ENCODE assay signal across 13 mouse cellular contexts in the genomic region with DNA sequence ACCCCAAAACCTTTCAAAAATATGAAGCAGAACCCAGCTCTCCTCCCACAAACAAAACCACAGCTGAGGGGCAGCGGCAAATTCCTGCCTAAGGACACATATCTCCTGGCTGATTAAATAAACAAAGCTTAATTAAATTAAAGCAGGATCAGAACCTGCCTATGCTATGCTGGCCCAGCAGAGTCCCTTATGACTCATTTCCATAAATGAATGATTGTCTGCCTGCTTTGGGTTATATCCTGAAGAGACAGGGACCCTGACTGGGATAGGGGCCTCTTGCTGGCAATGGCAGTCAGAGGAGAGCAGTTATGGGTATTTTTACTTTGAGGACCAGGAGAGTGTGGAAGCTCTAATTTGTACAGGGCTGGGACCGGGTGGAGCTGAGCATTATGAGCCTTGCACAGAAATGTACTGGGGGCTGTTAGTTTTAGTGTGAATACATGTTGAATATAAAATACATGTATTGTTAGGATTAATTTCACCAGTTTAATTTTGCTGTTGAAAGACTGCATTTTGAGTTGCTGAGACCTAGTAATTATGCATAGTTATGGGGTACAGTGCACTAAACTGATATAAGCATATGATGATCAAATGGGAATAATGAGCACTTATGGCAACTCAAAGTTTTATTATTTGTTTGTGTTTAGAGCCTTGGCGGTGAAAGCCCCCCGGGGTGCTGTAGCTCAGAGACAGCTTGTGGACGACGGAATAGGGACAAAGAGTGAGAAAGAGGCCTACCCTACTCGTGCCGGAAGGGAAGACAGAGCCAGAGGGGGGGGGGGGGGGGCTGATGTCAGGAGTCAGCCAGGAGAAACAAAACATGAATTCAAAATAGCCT.
DNase-seq lines count a peak whose midpoint lies in the region; ATAC-seq and TF ChIP-seq lines count a peak whose summit lies in the region.
"Had no signal": no experiment of that assay in that cellular context is flagged by ENCODE, and none has a peak within 500 bp of the region (broad histone marks: within the 10 kb centered on the region; RNA-seq: fewer than 3 reads in every experiment).

No protein-coding gene starts in this region.

- no peaks in the 10 kb centered on the region for H3K27me3 ChIP-seq in kidney, embryonic 14.5 days (ENCODE audit: control insufficient read depth, insufficient read depth, low read length)
- no peaks in the 10 kb centered on the region for H3K27me3 ChIP-seq in kidney, adult 2 months (replicated peaks; ENCODE audit: control insufficient read depth, insufficient read depth, low read length)
- no peaks in the 10 kb centered on the region for H3K27me3 ChIP-seq in embryonic facial prominence, embryonic 12.5 days
- H3K27me3 ChIP-seq in hindbrain, embryonic 13.5 days = no peaks in the 10 kb centered on the region
- no peaks in the 10 kb centered on the region for H3K27me3 ChIP-seq in neural tube, embryonic 12.5 days (replicated peaks)
- H3K27me3 ChIP-seq: lung, embryonic 15.5 days had no signal

- no peak overlapping the region for H3K4me3 ChIP-seq in kidney, embryonic 14.5 days (ENCODE audit: low read length)
- no peak overlapping the region for H3K4me3 ChIP-seq in kidney, adult 2 months (ENCODE audit: insufficient read depth, low read depth, low read length)
- no peak overlapping the region for H3K4me3 ChIP-seq in embryonic facial prominence, embryonic 12.5 days
- H3K4me3 ChIP-seq in hindbrain, embryonic 13.5 days = no peak overlapping the region
- H3K4me3 ChIP-seq in neural tube, embryonic 12.5 days = no peak overlapping the region
- H3K4me3 ChIP-seq: lung, embryonic 15.5 days had no signal

- intact Hi-C loops in left cerebral cortex, postnatal 4 days (cut with DNase I) = no loop called here

- H3K27ac ChIP-seq in kidney, embryonic 14.5 days (ENCODE audit: low read depth, low read length) = no peak overlapping the region
- no peak overlapping the region for H3K27ac ChIP-seq in kidney, adult 2 months (ENCODE audit: insufficient read depth, low read depth, low read length)
- H3K27ac ChIP-seq in embryonic facial prominence, embryonic 12.5 days = peak overlapping the region; percentile 75
- H3K27ac ChIP-seq in hindbrain, embryonic 13.5 days = no peak overlapping the region
- no peak overlapping the region for H3K27ac ChIP-seq in neural tube, embryonic 12.5 days
- H3K27ac ChIP-seq: lung, embryonic 15.5 days had no signal

- H3K4me2 ChIP-seq in kidney, embryonic 14.5 days (replicated peaks; ENCODE audit: low read depth, low read length) = no peak overlapping the region
- H3K4me2 ChIP-seq in embryonic facial prominence, embryonic 12.5 days (replicated peaks) = no peak overlapping the region
- H3K4me2 ChIP-seq in hindbrain, embryonic 13.5 days = no peak overlapping the region
- H3K4me2 ChIP-seq in neural tube, embryonic 12.5 days (replicated peaks) = no peak overlapping the region
- H3K4me2 ChIP-seq: liver, embryonic 11.5 days; lung, embryonic 15.5 days had no signal

- H3K36me3 ChIP-seq in kidney, embryonic 14.5 days (ENCODE audit: control insufficient read depth, insufficient read depth, low read length) = no peaks in the 10 kb centered on the region
- no peaks in the 10 kb centered on the region for H3K36me3 ChIP-seq in kidney, adult 2 months (ENCODE audit: control insufficient read depth, insufficient read depth, low read length)
- H3K36me3 ChIP-seq in embryonic facial prominence, embryonic 12.5 days = no peaks in the 10 kb centered on the region
- H3K36me3 ChIP-seq in hindbrain, embryonic 13.5 days = no peaks in the 10 kb centered on the region
- H3K36me3 ChIP-seq in neural tube, embryonic 12.5 days = no peaks in the 10 kb centered on the region
- H3K36me3 ChIP-seq: lung, embryonic 15.5 days had no signal

- H3K9me3 ChIP-seq in kidney, embryonic 14.5 days (ENCODE audit: control insufficient read depth, low read length) = no peaks in the 10 kb centered on the region
- H3K9me3 ChIP-seq in embryonic facial prominence, embryonic 12.5 days = no peaks in the 10 kb centered on the region
- H3K9me3 ChIP-seq in hindbrain, embryonic 13.5 days = no peaks in the 10 kb centered on the region
- H3K9me3 ChIP-seq in neural tube, embryonic 12.5 days = no peaks in the 10 kb centered on the region
- H3K9me3 ChIP-seq: lung, embryonic 15.5 days had no signal

- no peak overlapping the region for H3K9ac ChIP-seq in kidney, embryonic 14.5 days (ENCODE audit: low read depth, low read length)
- no peak overlapping the region for H3K9ac ChIP-seq in embryonic facial prominence, embryonic 12.5 days
- no peak overlapping the region for H3K9ac ChIP-seq in hindbrain, embryonic 13.5 days
- no peak overlapping the region for H3K9ac ChIP-seq in neural tube, embryonic 12.5 days
- H3K9ac ChIP-seq: lung, embryonic 15.5 days had no signal

- no peak for DNase-seq in kidney, adult 2 months
- no peak for DNase-seq in kidney, postnatal 25 days
- no peak for DNase-seq in ovary, postnatal 36 days (ENCODE audit: low spot score)
- DNase-seq in left cerebral cortex, postnatal 4 days = no peak
- DNase-seq: heart, adult 18-20 months; kidney, adult 8-10 months; right cerebral cortex, adult 18-20 months had no signal

- 44% methylated on average over 8 of the region's 8 CpGs for WGBS in kidney, embryonic 14.5 days
- WGBS in kidney, adult 2 months = 63% methylated on average over 8 of the region's 8 CpGs
- 30% methylated on average over 8 of the region's 8 CpGs for WGBS in embryonic facial prominence, embryonic 12.5 days
- 30% methylated on average over 8 of the region's 8 CpGs for WGBS in hindbrain, embryonic 13.5 days
- 33% methylated on average over 8 of the region's 8 CpGs for WGBS in neural tube, embryonic 12.5 days

- no peak for TF ChIP-seq POLR2A in kidney, adult 2 months (IDR thresholded peaks at IDR 0.05; ENCODE audit: low read depth, low read length)

- peaks cover 10% of the 10 kb centered on the region; the same call in 1 of the 2 replicates for H3K4me1 ChIP-seq in kidney, embryonic 14.5 days (ENCODE audit: control insufficient read depth, insufficient read depth, low read length)
- H3K4me1 ChIP-seq in kidney, adult 2 months (ENCODE audit: control insufficient read depth, insufficient read depth, low read length) = no peaks in the 10 kb centered on the region
- H3K4me1 ChIP-seq in embryonic facial prominence, embryonic 12.5 days = peaks cover 28% of the 10 kb centered on the region
- peaks cover 32% of the 10 kb centered on the region for H3K4me1 ChIP-seq in hindbrain, embryonic 13.5 days (replicated peaks)
- peaks cover 18% of the 10 kb centered on the region for H3K4me1 ChIP-seq in neural tube, embryonic 12.5 days

- no peak for TF ChIP-seq CTCF in kidney, adult 2 months (conservative IDR thresholded peaks at IDR 0.05; ENCODE audit: insufficient read depth, insufficient read length, low read depth, low read length)

- ATAC-seq in kidney, embryonic 14.5 days (ENCODE audit: low FRiP score, low TSS enrichment) = 0 out of 2 replicates have a peak, but pooled peaks have one; percentile 35
- peak; percentile 37; the same call in 1 of the 2 replicates for ATAC-seq in embryonic facial prominence, embryonic 12.5 days (ENCODE audit: insufficient number of reproducible peaks, insufficient read depth, low FRiP score, low TSS enrichment)
- ATAC-seq in hindbrain, embryonic 13.5 days (ENCODE audit: low FRiP score) = 0 out of 2 replicates have a peak, but pooled peaks have one; percentile 16
- peak; percentile 64 for ATAC-seq in neural tube, embryonic 12.5 days (ENCODE audit: low FRiP score, low read depth)
